In genomic region chr4:28456312-28456711, GRCm38 (mm10) we compare ENCODE assay signal across 17 mouse cellular contexts.
DNase-seq lines count a peak whose midpoint lies in the region; ATAC-seq and TF ChIP-seq lines count a peak whose summit lies in the region.
"Had no signal": no experiment of that assay in that cellular context is flagged by ENCODE, and none has a peak within 500 bp of the region (broad histone marks: within the 10 kb centered on the region; RNA-seq: fewer than 3 reads in every experiment).

No protein-coding gene starts in this region.

- no peak overlapping the region for H3K4me3 ChIP-seq in forebrain, embryonic 13.5 days
- H3K4me3 ChIP-seq in forebrain, embryonic 12.5 days (replicated peaks) = no peak overlapping the region
- H3K4me3 ChIP-seq in stomach, postnatal 0 days (ENCODE audit: low read depth, low read length) = no peak overlapping the region
- H3K4me3 ChIP-seq: embryonic facial prominence, embryonic 10.5 days; kidney, embryonic 15.5 days; left cerebral cortex, adult 2 months had no signal

- H3K27me3 ChIP-seq in forebrain, embryonic 13.5 days = no peaks in the 10 kb centered on the region
- H3K27me3 ChIP-seq in forebrain, embryonic 12.5 days = no peaks in the 10 kb centered on the region
- H3K27me3 ChIP-seq in stomach, postnatal 0 days (ENCODE audit: control insufficient read depth, insufficient read depth, low read length) = no peaks in the 10 kb centered on the region
- H3K27me3 ChIP-seq: kidney, embryonic 15.5 days had no signal

- H3K4me2 ChIP-seq in forebrain, embryonic 13.5 days = no peak overlapping the region
- no peak overlapping the region for H3K4me2 ChIP-seq in forebrain, embryonic 12.5 days
- H3K4me2 ChIP-seq in stomach, postnatal 0 days (replicated peaks; ENCODE audit: low read depth) = no peak overlapping the region
- H3K4me2 ChIP-seq: kidney, embryonic 15.5 days had no signal

- WGBS in forebrain, embryonic 13.5 days = 61% methylated on average over 2 of the region's 2 CpGs
- WGBS in forebrain, embryonic 12.5 days = 48% methylated on average over 2 of the region's 2 CpGs
- WGBS in stomach, postnatal 0 days = 34% methylated on average over 2 of the region's 2 CpGs

- peak; percentile 2 for DNase-seq in left cerebral cortex, postnatal 4 days
- no peak for DNase-seq in left cerebral cortex, adult 11 months (ENCODE audit: low spot score)
- peak; percentile 40 for DNase-seq in 416B (ENCODE audit: low read depth)
- DNase-seq in brain, adult 2 months (ENCODE audit: low read depth, low spot score) = peak; percentile 21
- DNase-seq in stomach, postnatal 0 days (ENCODE audit: low spot score) = no peak
- no peak for DNase-seq in thymus, postnatal 10 days (ENCODE audit: low spot score in 2 of 2)
- DNase-seq: adrenal gland, postnatal 14 days; heart, adult 18-20 months; heart, postnatal 14 days; liver; lung, adult 2 months had no signal

- H3K4me1 ChIP-seq in forebrain, embryonic 13.5 days = no peaks in the 10 kb centered on the region
- H3K4me1 ChIP-seq in forebrain, embryonic 12.5 days = no peaks in the 10 kb centered on the region
- H3K4me1 ChIP-seq in stomach, postnatal 0 days (replicated peaks; ENCODE audit: control insufficient read depth, insufficient read depth) = no peaks in the 10 kb centered on the region
- H3K4me1 ChIP-seq: embryonic facial prominence, embryonic 10.5 days; kidney, embryonic 15.5 days had no signal

- no peak for TF ChIP-seq CTCF in stomach, postnatal 0 days (IDR thresholded peaks at IDR 0.05; ENCODE audit: low read depth)

- no peaks in the 10 kb centered on the region for H3K9me3 ChIP-seq in forebrain, embryonic 13.5 days (replicated peaks)
- no peaks in the 10 kb centered on the region for H3K9me3 ChIP-seq in forebrain, embryonic 12.5 days
- H3K9me3 ChIP-seq in stomach, postnatal 0 days (ENCODE audit: control insufficient read depth, low read length) = no peaks in the 10 kb centered on the region
- H3K9me3 ChIP-seq: embryonic facial prominence, embryonic 10.5 days; kidney, embryonic 15.5 days had no signal

- intact Hi-C loops in left cerebral cortex, postnatal 4 days (cut with DNase I) = no loop called here

- H3K36me3 ChIP-seq in forebrain, embryonic 13.5 days (ENCODE audit: poor library complexity, severe bottlenecking) = no peaks in the 10 kb centered on the region
- no peaks in the 10 kb centered on the region for H3K36me3 ChIP-seq in forebrain, embryonic 12.5 days (replicated peaks)
- H3K36me3 ChIP-seq in stomach, postnatal 0 days (ENCODE audit: control insufficient read depth, insufficient read depth, low read length) = no peaks in the 10 kb centered on the region
- H3K36me3 ChIP-seq: embryonic facial prominence, embryonic 10.5 days; kidney, embryonic 15.5 days had no signal

- no peak overlapping the region for H3K27ac ChIP-seq in forebrain, embryonic 13.5 days
- H3K27ac ChIP-seq in forebrain, embryonic 12.5 days = no peak overlapping the region
- H3K27ac ChIP-seq in stomach, postnatal 0 days (replicated peaks) = no peak overlapping the region
- H3K27ac ChIP-seq: embryonic facial prominence, embryonic 10.5 days; kidney, embryonic 15.5 days; left cerebral cortex, adult 2 months had no signal

- TF ChIP-seq EP300 in stomach, postnatal 0 days (optimal IDR thresholded peaks at IDR 0.05) = no peak

- peak; percentile 43; the same call in 1 of the 2 replicates for ATAC-seq in forebrain, embryonic 13.5 days
- ATAC-seq in forebrain, embryonic 12.5 days (ENCODE audit: low FRiP score) = no peak
- no peak for ATAC-seq in stomach, postnatal 0 days (ENCODE audit: low FRiP score, low TSS enrichment)
- ATAC-seq: inflammation-experienced regulatory T-cells, adult 6 months had no signal

- H3K9ac ChIP-seq in forebrain, embryonic 13.5 days = no peak overlapping the region
- H3K9ac ChIP-seq in forebrain, embryonic 12.5 days = no peak overlapping the region
- H3K9ac ChIP-seq in stomach, postnatal 0 days (ENCODE audit: low read length) = no peak overlapping the region
- H3K9ac ChIP-seq: kidney, embryonic 15.5 days had no signal

Comparison
In these comparisons a context has a peak if more than half of its experiments do, and no peak if none do; other contexts are left out.
1. DNase-seq: peak in left cerebral cortex, postnatal 4 days (single experiment), 416B (single experiment) and brain, adult 2 months (single experiment); none in left cerebral cortex, adult 11 months (single experiment), stomach, postnatal 0 days (single experiment) and thymus, postnatal 10 days (0 of 2).